Mouse (Mus musculus) forebrain, embryonic 12.5 days (tissue): ENCODE results near the gene Nek11. TPM values are rescaled to one million over a fixed set of nuclear protein-coding genes. Genes with fewer than 3 reads are reported as not detected.

ENCODE experiments used
- ATAC-seq: fragments of 200-750 bp; cut with Nextera tagmentation; 2 replicates; pipeline ENCODE4 v1.8.0; 2017; ENCODE audit warnings: moderate TSS enrichment; ENCODE audit not compliant: low FRiP score
- H3K27ac ChIP-seq: fragments of 300-500 bp; sonication (generic); 2 replicates; pipeline ENCODE4 v1.5.1; 2016; ENCODE audit warnings: mild to moderate bottlenecking
- H3K27me3 ChIP-seq: fragments of 300-500 bp; sonication (generic); 2 replicates; pipeline ENCODE4 v1.6.1; 2016; ENCODE audit warnings: mild to moderate bottlenecking
- H3K36me3 ChIP-seq: fragments of 300-500 bp; sonication (generic); replicated peaks from 2 replicates; pipeline ENCODE4 v1.6.1; 2016; ENCODE audit warnings: mild to moderate bottlenecking
- H3K4me1 ChIP-seq: fragments of 300-500 bp; sonication (generic); 2 replicates; pipeline ENCODE4 v1.6.1; 2016
- H3K4me2 ChIP-seq: fragments of 300-500 bp; sonication (generic); 2 replicates; pipeline ENCODE4 v1.6.1; 2016; ENCODE audit warnings: mild to moderate bottlenecking, moderate library complexity
- H3K4me3 ChIP-seq: fragments of 300-500 bp; sonication (generic); replicated peaks from 2 replicates; pipeline ENCODE4 v1.5.1; 2016; ENCODE audit warnings: mild to moderate bottlenecking
- H3K9ac ChIP-seq: fragments of 300-500 bp; sonication (generic); 2 replicates; pipeline ENCODE4 v1.6.1; 2016; ENCODE audit warnings: mild to moderate bottlenecking
- H3K9me3 ChIP-seq: fragments of 300-500 bp; sonication (generic); 2 replicates; pipeline ENCODE4 v1.6.1; 2016
- WGBS: fragments of 180-500 bp; shearing (Covaris S2); methylation state at CpG from one replicate; pipeline ENCODE4 v1.1.7; 2016; 5-methylcytosine and 5-hydroxymethylcytosine counted together
- polyA plus RNA-seq: library from polyadenylated mRNA; unstranded; fragments of >200 nt; fragmentation: Nextera tagmentation; extraction: Ambion mirVana; gene quantifications from 2 replicates; pipeline ENCODE4 v1.2.1, GENCODE M21; 2016

Nek11 gene
- polyA plus RNA-seq, 1 experiment from 2014 or later, result 1.0 TPM

DNA sequence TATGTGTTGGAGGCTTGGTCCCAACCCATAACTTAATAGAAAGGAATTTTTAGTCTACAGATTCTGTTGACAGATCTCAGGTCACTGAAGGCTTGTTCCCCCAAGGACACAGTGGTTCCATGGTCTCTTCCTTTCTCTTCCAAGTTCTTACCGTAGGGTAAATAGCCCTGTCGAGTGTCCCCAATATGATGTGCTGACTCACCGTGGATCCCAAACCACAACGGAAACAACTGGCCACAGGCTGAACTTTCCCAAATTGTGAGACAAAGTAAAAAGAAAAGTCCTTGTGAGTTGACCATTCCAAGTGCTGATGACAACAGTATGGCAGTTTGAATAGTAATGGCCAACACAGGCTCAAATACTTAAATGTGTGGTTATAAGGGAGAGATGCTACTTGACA lies 144.1 kb downstream of the Nek11 start:
- WGBS, result over 99% methylated on average over 4 of the region's 4 CpGs

DNA sequence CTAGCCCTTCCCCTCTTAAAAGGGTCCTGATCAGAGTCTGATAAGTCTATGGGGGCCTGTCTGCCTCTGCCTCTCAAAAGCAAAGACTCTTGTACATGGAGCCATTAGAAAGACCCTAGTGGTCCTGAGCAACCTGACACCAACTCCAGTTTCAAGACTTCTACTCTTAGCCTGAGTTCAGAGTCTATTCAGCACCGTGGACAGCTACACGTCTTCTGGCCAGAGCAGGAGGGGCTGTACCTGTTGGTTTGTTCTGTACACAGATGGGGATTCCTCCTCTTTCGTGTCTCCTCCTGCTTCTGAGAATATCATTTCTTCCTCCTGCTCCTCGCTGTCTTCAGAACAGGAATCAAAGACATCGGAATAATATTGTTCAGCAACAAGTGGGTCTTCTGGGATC lies 151.3 kb downstream of the Nek11 start:
- Histone ChIP-seq H3K36me3 (no peaks in the 10 kb centered on the region), H3K4me3 (no peak overlapping the region), H3K4me1 (no peaks in the 10 kb centered on the region), H3K4me2 (no peak overlapping the region), H3K27me3 (no peaks in the 10 kb centered on the region), H3K9ac (no peak overlapping the region), H3K27ac (no peak overlapping the region), H3K9me3 (peaks cover 3% of the 10 kb centered on the region; the same call in 1 of the 2 replicates)
- WGBS, result 38% methylated on average over 5 of the region's 5 CpGs
- ATAC-seq, result no peak

More for the DNA sequence above, 144.1 kb downstream of the Nek11 start:
- Histone ChIP-seq H3K36me3 (no peaks in the 10 kb centered on the region), H3K4me1 (peaks cover 6% of the 10 kb centered on the region; the same call in 1 of the 2 replicates), H3K9ac (no peak overlapping the region), H3K4me3 (no peak overlapping the region), H3K9me3 (peaks cover 3% of the 10 kb centered on the region; the same call in 1 of the 2 replicates), H3K4me2 (no peak overlapping the region), H3K27me3 (no peaks in the 10 kb centered on the region), H3K27ac (no peak overlapping the region)
- no peak for ATAC-seq

GRCm38 (mm10) chr9:105214434-105214833 lies 180.9 kb downstream of the Nek11 start:
- WGBS, result 64% methylated on average over 4 of the region's 4 CpGs
- no peak overlapping the region for H3K27ac ChIP-seq
- no peaks in the 10 kb centered on the region for H3K36me3 ChIP-seq
- no peaks in the 10 kb centered on the region for H3K9me3 ChIP-seq
- no peak overlapping the region for H3K9ac ChIP-seq
- no peak overlapping the region for H3K4me3 ChIP-seq
- ATAC-seq, result no peak
- no peaks in the 10 kb centered on the region for H3K27me3 ChIP-seq
- no peak overlapping the region for H3K4me2 ChIP-seq
- H3K4me1 ChIP-seq, result no peaks in the 10 kb centered on the region

DNA sequence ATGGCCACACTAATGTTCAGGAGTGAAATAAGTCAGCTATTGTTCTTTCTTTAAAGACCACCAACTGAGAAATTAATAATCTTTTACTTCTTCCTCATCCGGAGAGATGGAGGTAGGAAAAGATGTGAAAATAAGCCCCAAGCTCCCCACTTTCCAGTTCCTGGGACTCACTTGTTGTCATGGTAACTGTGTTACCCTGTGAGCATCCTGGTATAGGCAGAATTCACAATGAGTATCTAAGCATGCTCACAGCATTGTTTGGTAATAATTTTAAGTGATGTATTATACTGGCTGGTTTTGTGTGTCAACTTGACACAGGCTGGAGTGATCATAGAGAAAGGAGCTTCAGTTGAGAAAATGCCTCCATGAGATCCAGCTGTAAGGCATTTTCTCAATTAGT lies 195.0 kb downstream of the Nek11 start:
- Histone ChIP-seq H3K36me3 (no peaks in the 10 kb centered on the region), H3K9me3 (no peaks in the 10 kb centered on the region), H3K27ac (no peak overlapping the region), H3K4me2 (no peak overlapping the region), H3K9ac (no peak overlapping the region), H3K27me3 (no peaks in the 10 kb centered on the region), H3K4me1 (peaks cover 3% of the 10 kb centered on the region; the same call in 1 of the 2 replicates), H3K4me3 (no peak overlapping the region)
- no peak for ATAC-seq
- WGBS, result 25% methylated on average over 1 of the region's 1 CpGs

GRCm38 (mm10) chr9:105186725-105187124 lies 208.6 kb downstream of the Nek11 start:
- ATAC-seq, result no peak
- Histone ChIP-seq H3K9me3 (no peaks in the 10 kb centered on the region), H3K4me2 (no peak overlapping the region), H3K36me3 (no peaks in the 10 kb centered on the region), H3K27me3 (no peaks in the 10 kb centered on the region), H3K4me1 (no peaks in the 10 kb centered on the region), H3K4me3 (no peak overlapping the region), H3K9ac (no peak overlapping the region), H3K27ac (no peak overlapping the region)
- 89% methylated on average over 3 of the region's 3 CpGs for WGBS

DNA sequence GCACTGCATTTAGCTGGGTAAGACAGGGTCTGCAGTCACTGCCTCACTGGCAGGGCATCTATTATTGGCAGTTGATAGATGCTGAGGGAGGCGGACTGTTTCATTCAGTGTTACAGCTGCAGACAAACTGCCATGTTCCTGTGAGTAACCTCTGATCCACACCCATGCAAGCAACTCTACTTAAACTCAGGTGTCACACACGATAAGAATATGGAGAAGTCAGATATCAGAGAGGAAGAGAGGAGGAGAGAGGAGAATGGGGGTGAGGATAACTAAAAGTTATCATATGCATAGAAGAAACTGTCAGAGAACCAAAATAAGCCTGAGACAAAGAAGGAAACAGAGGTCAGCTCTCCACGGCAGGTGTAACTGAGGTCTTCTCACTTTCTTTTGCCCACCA lies 212.9 kb downstream of the Nek11 start:
- H3K27me3 ChIP-seq, result no peaks in the 10 kb centered on the region
- H3K4me1 ChIP-seq, result no peaks in the 10 kb centered on the region
- no peak for ATAC-seq
- no peaks in the 10 kb centered on the region for H3K9me3 ChIP-seq
- 86% methylated on average over 3 of the region's 3 CpGs for WGBS
- H3K36me3 ChIP-seq, result no peaks in the 10 kb centered on the region
- no peak overlapping the region for H3K27ac ChIP-seq
- no peak overlapping the region for H3K4me2 ChIP-seq
- no peak overlapping the region for H3K4me3 ChIP-seq
- no peak overlapping the region for H3K9ac ChIP-seq

GRCm38 (mm10) chr9:105144992-105145391 lies 250.3 kb downstream of the Nek11 start, which contains the start of gene 1700080E11Rik:
TSS of gene 1700080E11Rik (minus strand) at chr9:105145092.
- no peak within 1 kb of the TSS for H3K4me2 ChIP-seq
- H3K36me3 ChIP-seq, result no peaks in the 10 kb centered on the region
- H3K27ac ChIP-seq, result no peak within 1 kb of the TSS
- no peaks in the 10 kb centered on the region for H3K4me1 ChIP-seq
- no peak within 1 kb of the TSS for H3K9ac ChIP-seq
- H3K9me3 ChIP-seq, result no peaks in the 10 kb centered on the region
- no peaks in the 10 kb centered on the region for H3K27me3 ChIP-seq
- no peak within 1 kb of the TSS for H3K4me3 ChIP-seq
- no peak for ATAC-seq
- WGBS, result 81% methylated on average over 6 of the region's 6 CpGs

GRCm38 (mm10) chr9:105139204-105139603 lies 256.1 kb downstream of the Nek11 start:
- Histone ChIP-seq H3K36me3 (no peaks in the 10 kb centered on the region), H3K9me3 (no peaks in the 10 kb centered on the region), H3K4me1 (no peaks in the 10 kb centered on the region), H3K4me2 (no peak overlapping the region), H3K27me3 (no peaks in the 10 kb centered on the region), H3K4me3 (no peak overlapping the region), H3K9ac (no peak overlapping the region), H3K27ac (no peak overlapping the region)
- WGBS, result 86% methylated on average over 6 of the region's 6 CpGs
- ATAC-seq, result no peak

DNA sequence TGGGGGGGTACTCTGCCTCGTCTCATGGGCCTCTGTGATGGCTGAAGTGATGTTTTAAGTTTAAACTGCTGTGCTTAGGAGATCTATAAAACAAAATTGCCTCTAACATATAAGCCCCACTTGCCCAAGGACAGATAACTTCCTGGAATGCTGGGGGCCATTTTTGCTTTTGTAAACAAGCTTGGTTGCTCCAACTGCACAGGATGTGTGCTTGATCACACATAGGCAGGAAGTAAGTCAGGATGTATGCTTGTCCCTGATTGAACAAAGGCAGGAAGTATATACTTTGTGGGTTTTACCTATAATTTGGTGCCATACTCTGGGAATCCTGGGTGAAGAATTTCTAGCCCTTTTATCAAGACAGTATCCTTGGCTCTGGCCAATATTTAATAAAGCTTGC lies 258.9 kb downstream of the Nek11 start:
- Histone ChIP-seq H3K27me3 (no peaks in the 10 kb centered on the region), H3K36me3 (no peaks in the 10 kb centered on the region), H3K4me3 (no peak overlapping the region), H3K4me1 (0 out of 2 replicates have a peak, but pooled peaks cover 4% of the 10 kb centered on the region), H3K9me3 (no peaks in the 10 kb centered on the region), H3K4me2 (no peak overlapping the region), H3K9ac (no peak overlapping the region), H3K27ac (no peak overlapping the region)
- ATAC-seq, result no peak
- 19% methylated on average over 1 of the region's 1 CpGs for WGBS

- Histone ChIP-seq H3K4me1 (peaks cover 19% of the 10 kb centered on the region), H3K4me2 (no peak overlapping the region), H3K9ac (no peak overlapping the region), H3K27me3 (no peaks in the 10 kb centered on the region), H3K36me3 (no peaks in the 10 kb centered on the region), H3K9me3 (no peaks in the 10 kb centered on the region), H3K4me3 (no peak overlapping the region), H3K27ac (no peak overlapping the region)
- WGBS, result 88% methylated on average over 5 of the region's 5 CpGs
- no peak for ATAC-seq
Measured at GRCm38 (mm10) chr9:105134536-105134935, 260.8 kb downstream of the Nek11 start.

DNA sequence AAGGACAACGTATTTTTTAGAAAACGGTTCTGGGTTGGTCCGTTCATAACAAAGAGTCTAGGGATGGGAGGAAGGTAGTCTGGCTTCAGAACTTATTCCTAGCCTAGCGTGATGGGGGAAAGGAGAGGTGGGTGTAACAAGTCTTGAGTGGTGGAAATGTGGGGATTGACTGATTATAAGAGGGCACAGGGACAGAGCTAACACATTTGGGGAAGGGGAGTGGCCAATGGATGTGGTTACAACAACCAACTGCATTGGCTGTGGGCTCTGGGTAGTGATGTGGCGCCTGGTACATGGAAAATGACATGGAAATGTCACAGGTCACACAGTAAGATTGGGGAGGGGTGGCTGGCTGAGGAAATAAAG lies 263.3 kb downstream of the Nek11 start:
- Histone ChIP-seq H3K27ac (no peak overlapping the region), H3K4me1 (peaks cover 19% of the 10 kb centered on the region), H3K9me3 (no peaks in the 10 kb centered on the region), H3K9ac (no peak overlapping the region; the same call in 1 of the 2 replicates), H3K36me3 (no peaks in the 10 kb centered on the region), H3K4me2 (peak overlapping the region; percentile 81), H3K4me3 (peak overlapping the region; percentile 81), H3K27me3 (no peaks in the 10 kb centered on the region)
- 23% methylated on average over 5 of the region's 5 CpGs for WGBS
- peak; percentile 53 for ATAC-seq

DNA sequence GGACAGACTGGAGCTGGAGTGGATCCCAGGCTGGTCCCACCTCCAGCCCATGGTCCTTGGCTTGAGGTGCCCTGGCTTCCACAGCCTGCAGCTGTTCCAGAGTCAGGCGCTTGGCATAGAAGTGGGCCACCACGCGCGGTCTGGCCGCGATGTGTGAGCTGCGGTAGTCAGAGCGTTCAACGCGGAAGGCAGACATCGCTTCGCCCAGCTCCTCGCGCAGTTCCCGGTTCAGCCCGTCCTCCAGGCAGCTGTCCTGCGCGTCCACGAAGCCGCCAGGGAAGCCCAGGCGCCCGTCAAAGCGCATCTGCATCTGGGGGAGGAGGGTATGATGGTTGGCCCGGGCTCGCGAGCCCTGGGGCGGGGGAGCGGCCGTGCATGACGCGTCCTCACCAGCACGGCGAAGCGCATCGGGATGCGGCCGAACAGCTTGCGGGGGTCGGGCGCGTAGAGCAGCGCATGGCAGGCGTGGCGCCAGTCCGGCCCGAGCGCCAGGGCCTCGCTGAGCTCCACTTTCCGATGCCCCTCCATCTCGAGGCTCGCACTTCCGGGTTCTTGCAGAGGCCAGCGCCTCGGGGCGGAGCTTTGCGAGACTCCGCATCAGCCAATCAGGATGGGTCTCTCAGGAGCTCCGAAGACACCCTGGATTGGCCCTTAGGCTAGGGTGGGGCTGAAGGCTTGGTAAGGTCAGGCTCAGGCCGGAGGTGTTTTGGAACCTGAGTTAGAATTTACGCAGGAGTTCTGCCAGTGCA lies 263.9 kb downstream of the Nek11 start, which contains the start of gene Nudt16:
Nudt16 (minus strand) TSS at position 572 of the 749 bp plus-strand sequence.
- Histone ChIP-seq H3K4me2 (peak within 1 kb of the TSS; percentile 81), H3K4me3 (peak within 1 kb of the TSS; percentile 81), H3K27ac (peak within 1 kb of the TSS; percentile 85), H3K36me3 (no peaks in the 10 kb centered on the region), H3K9ac (peak within 1 kb of the TSS; percentile 76), H3K9me3 (no peaks in the 10 kb centered on the region), H3K27me3 (no peaks in the 10 kb centered on the region), H3K4me1 (peaks cover 19% of the 10 kb centered on the region)
- WGBS, result under 1% methylated on average over 59 of the region's 60 CpGs
- peak; percentile 99 for ATAC-seq

DNA sequence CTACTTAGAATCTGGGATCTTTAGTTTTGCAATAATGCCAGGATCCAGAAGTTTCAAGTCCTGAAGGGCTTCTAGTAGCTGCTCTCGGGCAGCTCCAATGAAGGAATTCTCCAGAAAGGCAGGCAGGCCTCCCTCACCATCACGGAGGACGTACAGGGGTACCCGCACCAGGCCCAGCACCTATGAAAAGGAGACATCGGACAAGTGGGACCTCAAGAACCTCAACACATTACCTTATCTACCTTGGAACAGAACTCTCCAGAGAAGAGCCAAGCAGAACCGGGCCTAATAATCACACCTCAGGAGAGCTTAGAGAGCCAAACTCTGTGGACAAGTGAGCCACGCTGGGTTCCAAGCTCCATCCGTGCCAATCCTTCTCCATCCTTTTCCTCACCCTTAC lies 265.0 kb downstream of the Nek11 start:
- no peak for ATAC-seq
- WGBS, result 94% methylated on average over 8 of the region's 8 CpGs

More for the DNA sequence above, 265.0 kb downstream of the Nek11 start:
- H3K4me3 ChIP-seq, result no peak overlapping the region
- no peak overlapping the region for H3K4me2 ChIP-seq
- peaks cover 19% of the 10 kb centered on the region for H3K4me1 ChIP-seq
- H3K36me3 ChIP-seq, result no peaks in the 10 kb centered on the region
- no peaks in the 10 kb centered on the region for H3K9me3 ChIP-seq
- H3K27me3 ChIP-seq, result no peaks in the 10 kb centered on the region
- H3K27ac ChIP-seq, result no peak overlapping the region
- H3K9ac ChIP-seq, result no peak overlapping the region
